Mouse (Mus musculus) limb, embryonic 14.5 days (tissue): ENCODE measurements around the gene Haus6. TPM values are rescaled to one million over a fixed set of nuclear protein-coding genes. Genes with fewer than 3 reads are reported as not detected.
"Not testable (repeated sequence)": the region's sequence is repeated elsewhere in the genome, so short reads cannot be mapped to it uniquely, and the experiment has no call there.

Experiments used
- ATAC-seq: fragments of 200-750 bp; cut with Nextera tagmentation; 2 replicates; pipeline ENCODE4 v1.8.0; 2017; ENCODE audit warnings: low read depth, moderate number of reproducible peaks, moderate TSS enrichment; ENCODE audit not compliant: low FRiP score
- DNase-seq: peaks from one replicate; pipeline ENCODE4 v3.0.0-alpha.2; 2015; ENCODE audit warnings: low spot score
- H3K27ac ChIP-seq: fragments of 300-500 bp; sonication (generic); replicated peaks from 2 replicates; pipeline ENCODE4 v1.5.1; 2014; ENCODE audit warnings: low read depth, mild to moderate bottlenecking, low read length, moderate library complexity, mixed read lengths
- H3K27me3 ChIP-seq: fragments of 300-500 bp; sonication (generic); 2 replicates; pipeline ENCODE4 v1.6.1; 2014; ENCODE audit warnings: low read length, mixed read lengths; ENCODE audit not compliant: control insufficient read depth, insufficient read depth
- H3K36me3 ChIP-seq: fragments of 300-500 bp; sonication (generic); 2 replicates; pipeline ENCODE4 v1.6.1; 2014; ENCODE audit warnings: mild to moderate bottlenecking, low read length, moderate library complexity, mixed read lengths; ENCODE audit not compliant: control insufficient read depth, insufficient read depth
- H3K4me1 ChIP-seq: fragments of 300-500 bp; sonication (generic); 2 replicates; pipeline ENCODE4 v1.6.1; 2014; ENCODE audit warnings: antibody characterized with exemption, low read length, mixed read lengths; ENCODE audit not compliant: control insufficient read depth, insufficient read depth
- H3K4me2 ChIP-seq: fragments of 300-500 bp; sonication (generic); replicated peaks from 2 replicates; pipeline ENCODE4 v1.6.1; 2014; ENCODE audit warnings: low read depth, mild to moderate bottlenecking, low read length, moderate library complexity; ENCODE audit not compliant: severe bottlenecking
- H3K4me3 ChIP-seq: fragments of 300-500 bp; sonication (generic); replicated peaks from 2 replicates; pipeline ENCODE4 v1.5.1; 2014; ENCODE audit warnings: low read length
- H3K9ac ChIP-seq: fragments of 300-500 bp; sonication (generic); 2 replicates; pipeline ENCODE4 v1.6.1; 2014; ENCODE audit warnings: mild to moderate bottlenecking, low read depth, low read length, moderate library complexity; ENCODE audit not compliant: severe bottlenecking
- H3K9me3 ChIP-seq: fragments of 300-500 bp; sonication (generic); 2 replicates; pipeline ENCODE4 v1.6.1; 2016; ENCODE audit warnings: low read length; ENCODE audit not compliant: control insufficient read depth
- POLR2A ChIP-seq: fragments of 200-500 bp; IDR thresholded peaks from 2 replicates; pipeline ENCODE4 v1.8.0; 2012; ENCODE audit warnings: inconsistent platforms, mild to moderate bottlenecking, moderate library complexity, borderline replicate concordance; ENCODE audit not compliant: insufficient read depth, insufficient read length; ENCODE audit errors: extremely low read depth
- WGBS: fragments of 180-500 bp; shearing (Covaris S2); extraction: QIAGEN DNeasy Blood & Tissue Kit; methylation state at CpG from one replicate; pipeline ENCODE4 v1.1.7; 2014; 5-methylcytosine and 5-hydroxymethylcytosine counted together
- polyA plus RNA-seq, 2 experiments: library from polyadenylated mRNA; depleted of rRNA in 1 of 2; stranded (reverse) in 1 of 2; unstranded in 1 of 2; fragments of >200 nt; fragmentation: Nextera tagmentation in 1 of 2; extraction: Ambion mirVana in 1 of 2; gene quantifications; 2 replicates each; pipeline versions ENCODE4 v1.2.1 to v1.2.3; 2012 to 2014

The Haus6 gene
- polyA plus RNA-seq, 2 experiments = 10.2 to 14.2 TPM

- 61% methylated on average over 3 of the region's 5 CpGs for WGBS
- not testable (repeated sequence) for H3K27me3 ChIP-seq, ATAC-seq, H3K4me2 ChIP-seq, H3K4me1 ChIP-seq, H3K9me3 ChIP-seq, H3K27ac ChIP-seq, DNase-seq, H3K9ac ChIP-seq, H3K36me3 ChIP-seq, H3K4me3 ChIP-seq
Observed at GRCm38 (mm10) chr4:86632556-86632955, 20.7 kb upstream of the Haus6 start.

- 13% methylated on average over 4 of the region's 4 CpGs for WGBS
- no peaks in the 10 kb centered on the region for H3K36me3 ChIP-seq
- H3K4me2 ChIP-seq = no peak overlapping the region
- H3K9me3 ChIP-seq = no peaks in the 10 kb centered on the region
- H3K27me3 ChIP-seq = no peaks in the 10 kb centered on the region
- no peak overlapping the region for H3K4me3 ChIP-seq
- no peak overlapping the region for H3K9ac ChIP-seq
- TF ChIP-seq POLR2A = no peak
- DNase-seq (no peak), ATAC-seq (no peak)
- H3K27ac ChIP-seq = no peak overlapping the region
- H3K4me1 ChIP-seq = no peaks in the 10 kb centered on the region
Observed at GRCm38 (mm10) chr4:86631831-86632230, 20.0 kb upstream of the Haus6 start.

GRCm38 (mm10) chr4:86626496-86626895 lies 14.6 kb upstream of the Haus6 start:
- H3K9me3 ChIP-seq, H3K4me3 ChIP-seq, H3K9ac ChIP-seq, DNase-seq, H3K27me3 ChIP-seq, H3K4me2 ChIP-seq, ATAC-seq, H3K27ac ChIP-seq, H3K36me3 ChIP-seq, H3K4me1 ChIP-seq: not testable (repeated sequence)
- 76% methylated on average over 7 of the region's 7 CpGs for WGBS

- DNase-seq = no peak
- Histone ChIP-seq H3K4me1 (no peaks in the 10 kb centered on the region), H3K4me2 (no peak overlapping the region), H3K27me3 (no peaks in the 10 kb centered on the region), H3K4me3 (no peak overlapping the region), H3K27ac (no peak overlapping the region), H3K9ac (no peak overlapping the region), H3K9me3 (no peaks in the 10 kb centered on the region), H3K36me3 (no peaks in the 10 kb centered on the region)
- WGBS = 84% methylated on average over 5 of the region's 5 CpGs
- no peak for ATAC-seq
- TF ChIP-seq POLR2A = no peak
Observed at GRCm38 (mm10) chr4:86625463-86625862, 13.6 kb upstream of the Haus6 start.

- 85% methylated on average over 1 of the region's 1 CpGs for whole genome bisulfite sequencing
- not testable (repeated sequence) for H3K27ac ChIP-seq
Observed at GRCm38 (mm10) chr4:86622532-86622931, 10.7 kb upstream of the Haus6 start.

GRCm38 (mm10) chr4:86622116-86622515 lies 10.3 kb upstream of the Haus6 start:
- no peak overlapping the region for H3K4me2 ChIP-seq
- no peak overlapping the region for H3K27ac ChIP-seq
- ATAC-seq = no peak
- H3K36me3 ChIP-seq = no peaks in the 10 kb centered on the region
- no peaks in the 10 kb centered on the region for H3K4me1 ChIP-seq
- DNase-seq = no peak
- WGBS = 54% methylated on average over 3 of the region's 3 CpGs
- no peaks in the 10 kb centered on the region for H3K27me3 ChIP-seq
- no peak overlapping the region for H3K4me3 ChIP-seq
- no peak for TF ChIP-seq POLR2A
- no peaks in the 10 kb centered on the region for H3K9me3 ChIP-seq
- no peak overlapping the region for H3K9ac ChIP-seq

More at GRCm38 (mm10) chr4:86622532-86622931, 10.7 kb upstream of the Haus6 start:
- H3K9ac ChIP-seq, H3K27me3 ChIP-seq, H3K4me1 ChIP-seq, H3K36me3 ChIP-seq, H3K4me3 ChIP-seq, H3K4me2 ChIP-seq, ATAC-seq, H3K9me3 ChIP-seq, DNase-seq: not testable (repeated sequence)
